Mouse (Mus musculus) spleen, adult 2 months (tissue): ENCODE data around the gene Spats2l.

Experiments used
- CTCF ChIP-seq: fragments of 200-500 bp; IDR thresholded peaks from 2 replicates; pipeline ENCODE4 v1.5.1; 2011; ENCODE audit warnings: mild to moderate bottlenecking, inconsistent platforms; ENCODE audit not compliant: insufficient read depth, insufficient read length, insufficient replicate concordance; ENCODE audit errors: extremely low read depth
- POLR2A ChIP-seq: fragments of 200-500 bp; IDR thresholded peaks from 2 replicates; pipeline ENCODE4 v1.6.1; 2011; ENCODE audit warnings: low read depth, low read length, inconsistent platforms

DNA sequence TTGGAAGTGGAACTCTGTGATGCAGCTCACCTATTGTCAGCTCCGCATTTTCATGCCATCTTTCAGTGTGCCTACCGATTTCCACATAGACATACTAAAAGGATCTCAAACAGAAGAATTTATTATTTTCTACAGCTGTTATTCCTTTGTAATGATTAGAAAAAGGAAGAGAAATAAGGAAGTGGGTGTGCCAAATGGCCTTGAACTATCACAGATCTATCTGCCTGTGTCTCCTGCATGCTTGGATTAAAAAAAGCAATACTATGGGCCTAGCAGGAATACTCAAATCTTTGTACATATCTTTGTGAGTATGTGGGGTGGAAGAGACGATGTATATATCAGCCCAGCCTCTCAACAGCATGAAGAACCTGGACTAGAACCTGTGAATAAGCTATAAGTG lies 202.9 kb downstream of the Spats2l start:
- TF ChIP-seq CTCF (no peak), POLR2A (no peak)
